Mouse (Mus musculus) MEL (cell line): ENCODE measurements around the gene Atg5. TPM values are rescaled to one million over a fixed set of nuclear protein-coding genes. Genes with fewer than 3 reads are reported as not detected.

ENCODE experiments used
- DNase-seq: peaks from one replicate; pipeline ENCODE4 v3.0.0; 2011; ENCODE audit warnings: low read depth, low spot score
- H3K27ac ChIP-seq: 2 replicates; pipeline ENCODE4 v1.5.1; 2012; ENCODE audit warnings: low read depth, mild to moderate bottlenecking, control low read depth, low read length, moderate library complexity; ENCODE audit not compliant: control insufficient read depth
- H3K27me3 ChIP-seq, 2 experiments: fragments of 150-350 bp in 1 of 2; sonication (generic) in 1 of 2; 2 replicates each; pipeline ENCODE4 v1.6.1; 2012; ENCODE audit warnings: low read length in 2 of 2, mild to moderate bottlenecking in 2 of 2, improper control_type of control experiment in 1 of 2, moderate library complexity in 1 of 2; ENCODE audit not compliant: insufficient read depth in 2 of 2, control insufficient read depth in 1 of 2
- H3K36me3 ChIP-seq, 2 experiments: 2 replicates each; pipeline ENCODE4 v1.6.1; 2012 to 2014; ENCODE audit warnings: low read length in 2 of 2, improper control_type of control experiment in 1 of 2, inconsistent platforms in 1 of 2, mild to moderate bottlenecking in 1 of 2; ENCODE audit not compliant: insufficient read depth in 2 of 2, control insufficient read depth in 1 of 2
- H3K4me1 ChIP-seq, 2 experiments: fragments of 150-350 bp in 1 of 2; sonication (generic) in 1 of 2; 2 replicates each; pipeline ENCODE4 v1.6.1; 2012; ENCODE audit warnings: low read length in 2 of 2, improper control_type of control experiment in 1 of 2, mild to moderate bottlenecking in 1 of 2; ENCODE audit not compliant: insufficient read depth in 2 of 2, control insufficient read depth in 1 of 2
- H3K4me3 ChIP-seq, 2 experiments: fragments of 150-350 bp in 1 of 2; sonication (generic) in 1 of 2; 2 replicates each; pipeline ENCODE4 v1.5.1; 2012; ENCODE audit warnings: low read depth in 2 of 2, low read length in 2 of 2, mild to moderate bottlenecking in 2 of 2, moderate library complexity in 2 of 2, control low read depth in 1 of 2, improper control_type of control experiment in 1 of 2; ENCODE audit not compliant: control insufficient read depth in 1 of 2, insufficient read depth in 1 of 2
- H3K79me2 ChIP-seq: 2 replicates; pipeline ENCODE4 v1.6.1; 2012; ENCODE audit warnings: mild to moderate bottlenecking, low read length, moderate library complexity; ENCODE audit not compliant: control insufficient read depth, poor library complexity, insufficient read depth
- H3K9ac ChIP-seq: 2 replicates; pipeline ENCODE4 v1.6.1; 2012; ENCODE audit warnings: low read depth, mild to moderate bottlenecking, control low read depth, low read length, moderate library complexity; ENCODE audit not compliant: control insufficient read depth, poor library complexity, severe bottlenecking
- H3K9me3 ChIP-seq: fragments of 150-350 bp; sonication (generic); replicated peaks from 2 replicates; pipeline ENCODE4 v1.6.1; 2012; ENCODE audit warnings: mild to moderate bottlenecking, low read length, improper control_type of control experiment, moderate library complexity; ENCODE audit not compliant: insufficient read depth
- CTCF ChIP-seq, 3 experiments: IDR thresholded peaks in 2 of 3; conservative IDR thresholded peaks in 1 of 3; 2 replicates each; pipeline ENCODE4 v1.5.1; 2011 to 2012; ENCODE audit warnings: low read length in 3 of 3, low read depth in 2 of 3, mild to moderate bottlenecking in 2 of 3, improper control_type of control experiment in 1 of 3, inconsistent platforms in 1 of 3, mixed read lengths in 1 of 3, moderate library complexity in 1 of 3; ENCODE audit not compliant: control insufficient read depth in 1 of 3, insufficient read depth in 1 of 3, poor library complexity in 1 of 3, severe bottlenecking in 1 of 3
- E2F4 ChIP-seq: IDR thresholded peaks from 2 replicates; pipeline ENCODE4 v1.6.1; 2011; ENCODE audit warnings: low read depth, low read length, improper control_type of control experiment, borderline replicate concordance
- ETS1 ChIP-seq: IDR thresholded peaks from 2 replicates; pipeline ENCODE4 v1.6.1; 2012; ENCODE audit warnings: low read depth, mild to moderate bottlenecking, inconsistent platforms, low read length, improper control_type of control experiment, moderate library complexity
- MAFK ChIP-seq: IDR thresholded peaks from 2 replicates; pipeline ENCODE4 v1.6.1; 2011; ENCODE audit warnings: low read depth, mild to moderate bottlenecking, low read length, improper control_type of control experiment, borderline replicate concordance
- MAZ ChIP-seq: IDR thresholded peaks from 2 replicates; pipeline ENCODE4 v1.6.1; 2012; ENCODE audit warnings: low read depth, mild to moderate bottlenecking, inconsistent platforms, low read length, improper control_type of control experiment
- MXI1 ChIP-seq: IDR thresholded peaks from 2 replicates; pipeline ENCODE4 v1.6.1; 2011; ENCODE audit warnings: mild to moderate bottlenecking, low read depth, low read length, improper control_type of control experiment
- MYC ChIP-seq: IDR thresholded peaks from 2 replicates; pipeline ENCODE4 v1.6.1; 2011; ENCODE audit warnings: low read depth, mild to moderate bottlenecking, low read length, improper control_type of control experiment, moderate library complexity
- NRF1 ChIP-seq: IDR thresholded peaks from 2 replicates; pipeline ENCODE4 v1.6.1; 2014; ENCODE audit warnings: low read depth, mild to moderate bottlenecking, inconsistent platforms, low read length, improper control_type of control experiment, moderate library complexity; ENCODE audit not compliant: poor library complexity, insufficient read depth, severe bottlenecking
- POLR2A ChIP-seq, 2 experiments: IDR thresholded peaks; 2 replicates each; pipeline ENCODE4 v1.6.1; 2011 to 2012; ENCODE audit warnings: low read length in 2 of 2, mild to moderate bottlenecking in 2 of 2, control low read depth in 1 of 2, improper control_type of control experiment in 1 of 2, low read depth in 1 of 2, moderate library complexity in 1 of 2; ENCODE audit not compliant: control insufficient read depth in 1 of 2, insufficient read depth in 1 of 2, poor library complexity in 1 of 2
- POLR2AphosphoS2 ChIP-seq: IDR thresholded peaks from 2 replicates; pipeline ENCODE4 v1.6.1; 2011; ENCODE audit warnings: low read length, improper control_type of control experiment
- RAD21 ChIP-seq: IDR thresholded peaks from 2 replicates; pipeline ENCODE4 v1.6.1; 2011; ENCODE audit warnings: mild to moderate bottlenecking, low read depth, low read length, improper control_type of control experiment
- SIN3A ChIP-seq: IDR thresholded peaks from 2 replicates; pipeline ENCODE4 v1.6.1; 2012; ENCODE audit warnings: low read length, improper control_type of control experiment, inconsistent platforms
- TBP ChIP-seq: IDR thresholded peaks from 2 replicates; pipeline ENCODE4 v1.8.0; 2011; ENCODE audit warnings: low read depth, low read length, improper control_type of control experiment
- UBTF ChIP-seq: IDR thresholded peaks from 2 replicates; pipeline ENCODE4 v1.6.1; 2012; ENCODE audit warnings: low read depth, mild to moderate bottlenecking, inconsistent platforms, low read length, improper control_type of control experiment, moderate library complexity, borderline replicate concordance; ENCODE audit not compliant: insufficient read depth
- USF1 ChIP-seq: IDR thresholded peaks from 2 replicates; pipeline ENCODE4 v1.6.1; 2014; ENCODE audit warnings: low read depth, mild to moderate bottlenecking, inconsistent platforms, low read length, improper control_type of control experiment, moderate library complexity
- USF2 ChIP-seq, 2 experiments: IDR thresholded peaks; 2 replicates each; pipeline ENCODE4 v1.6.1; 2011 to 2012; ENCODE audit warnings: improper control_type of control experiment in 2 of 2, low read length in 2 of 2, borderline replicate concordance in 1 of 2, inconsistent platforms in 1 of 2, low read depth in 1 of 2, mild to moderate bottlenecking in 1 of 2; ENCODE audit not compliant: insufficient read depth in 1 of 2
- ZC3H11A ChIP-seq: IDR thresholded peaks from 2 replicates; pipeline ENCODE4 v1.6.1; 2012; ENCODE audit warnings: low read depth, mild to moderate bottlenecking, inconsistent platforms, low read length, improper control_type of control experiment
- ZMIZ1 ChIP-seq: IDR thresholded peaks from 2 replicates; pipeline ENCODE4 v1.6.1; 2012; ENCODE audit warnings: low read depth, mild to moderate bottlenecking, inconsistent platforms, low read length, improper control_type of control experiment, moderate library complexity
- ZNF384 ChIP-seq: IDR thresholded peaks from 2 replicates; pipeline ENCODE4 v1.6.1; 2012; ENCODE audit warnings: low read depth, mild to moderate bottlenecking, inconsistent platforms, low read length, improper control_type of control experiment
- polyA plus RNA-seq, 2 experiments: library from polyadenylated mRNA; stranded (reverse) in 1 of 2; unstranded in 1 of 2; fragments of >175 nt in 1 of 2; fragments of >200 nt in 1 of 2; gene quantifications; 2 replicates each; pipeline versions ENCODE4 v1.2.1 to v1.2.4; 2012; ENCODE audit warnings: low replicate concordance in 2 of 2, low read depth in 1 of 2; ENCODE audit not compliant: insufficient read length in 2 of 2, insufficient read depth in 1 of 2, missing spikeins in 1 of 2
- total RNA-seq: library from RNA; depleted of rRNA; stranded (reverse); fragments of 300-350 nt; gene quantifications from 2 replicates; pipeline ENCODE4 v1.2.3, GENCODE M21; 2012

Atg5 gene
- total and polyA plus RNA-seq, 3 experiments, result 28.8 to 30.2 TPM; not detected in 1

GRCm38 (mm10) chr10:44316280-44317270 is 48.4 kb downstream of the Atg5 start:
- Histone ChIP-seq H3K27ac (no peak overlapping the region), H3K36me3 (peaks cover 0 to 2% of the 10 kb centered on the region in 2 experiments; a peak in 1 of 4 replicates), H3K4me3 (no peak overlapping the region), H3K9me3 (no peaks in the 10 kb centered on the region), H3K79me2 (no peaks in the 10 kb centered on the region), H3K4me1 (no peaks in the 10 kb centered on the region), H3K27me3 (no peaks in the 10 kb centered on the region), H3K9ac (no peak overlapping the region)
- TF ChIP-seq UBTF (no peak), MAZ (no peak), RAD21 (no peak), MAFK (no peak), NRF1 (no peak), E2F4 (no peak), ZC3H11A (no peak), TBP (no peak), ZNF384 (no peak), POLR2A (IDR thresholded peaks at IDR 0.05; ENCODE audit: control insufficient read depth in 1 of 2, insufficient read depth in 1 of 2, low read depth in 1 of 2, low read length in 2 of 2, poor library complexity in 1 of 2) (no peak), ETS1 (no peak), CTCF (IDR thresholded peaks at IDR 0.05 in 2 of 3, conservative IDR thresholded peaks at IDR 0.05 in 1 of 3; ENCODE audit: control insufficient read depth in 1 of 3, insufficient read depth in 1 of 3, low read depth in 2 of 3, low read length in 3 of 3, poor library complexity in 1 of 3, severe bottlenecking in 1 of 3) (no peak), MYC (no peak), POLR2AphosphoS2 (no peak), SIN3A (no peak)
- no peak for DNase-seq

- Histone ChIP-seq H3K4me1 (peaks cover 0 to 3% of the 10 kb centered on the region in 2 experiments; a peak in 1 of 4 replicates), H3K79me2 (no peaks in the 10 kb centered on the region), H3K27ac (no peak overlapping the region), H3K9me3 (no peaks in the 10 kb centered on the region), H3K27me3 (no peaks in the 10 kb centered on the region), H3K9ac (no peak overlapping the region), H3K36me3 (no peaks in the 10 kb centered on the region; a peak in 1 of 4 replicates), H3K4me3 (no peak overlapping the region)
- no peak for TF ChIP-seq ZC3H11A
- TF ChIP-seq RAD21, result no peak
- no peak for TF ChIP-seq ZMIZ1
- TF ChIP-seq USF1, result no peak
- no peak for TF ChIP-seq ETS1
- no peak for TF ChIP-seq USF2 (IDR thresholded peaks at IDR 0.05; ENCODE audit: borderline replicate concordance in 1 of 2, insufficient read depth in 1 of 2, low read depth in 1 of 2, low read length in 2 of 2)
- TF ChIP-seq MXI1, result no peak
- no peak for DNase-seq
These were observed 54.0 kb downstream of the Atg5 start for GRCm38 (mm10) chr10:44322166-44322565.
